Mouse (Mus musculus) megakaryocyte, embryonic 14.5 days (primary cell): ENCODE measurements around the gene Dlx1.

Source experiments
- FLI1 ChIP-seq: IDR thresholded peaks from 2 replicates; pipeline ENCODE4 v1.6.1; 2012; ENCODE audit warnings: low read length, inconsistent platforms, mixed read lengths
- GATA1 ChIP-seq: IDR thresholded peaks from 3 replicates; pipeline ENCODE4 v1.6.1; 2012; ENCODE audit warnings: mixed read lengths, low read length, inconsistent platforms, borderline replicate concordance

GRCm38 (mm10) chr2:71540611-71541417 lies 12.9 kb downstream of the Dlx1 start:
- no peak for TF ChIP-seq GATA1
- TF ChIP-seq FLI1, result no peak
